Mouse (Mus musculus): ENCODE data around the gene Orc2.
A peak's percentile ranks its signal among the peaks of the same experiment; 100 is the strongest.

The Orc2 gene

GRCm38 (mm10) chr1:58423371-58424248 lies 81.3 kb downstream of the Orc2 start, which contains the start of gene Clk1:
Clk1 (minus strand) TSS chr1:58424066.
- peak; percentile 95 for DNase-seq (ENCODE audit: low spot score)

GRCm38 (mm10) chr1:58422879-58423278 lies 82.0 kb downstream of the Orc2 start:
- DNase-seq (ENCODE audit: low spot score): no peak

GRCm38 (mm10) chr1:58420961-58421360 lies 83.9 kb downstream of the Orc2 start:
- no peak for DNase-seq (ENCODE audit: low spot score)

GRCm38 (mm10) chr1:58420032-58420431 lies 84.9 kb downstream of the Orc2 start:
- DNase-seq (ENCODE audit: low spot score): no peak

- DNase-seq (ENCODE audit: low spot score): no peak
Observed at GRCm38 (mm10) chr1:58416048-58416447, 88.9 kb downstream of the Orc2 start.

- DNase-seq (ENCODE audit: low spot score): no peak
Observed at GRCm38 (mm10) chr1:58415442-58415841, 89.5 kb downstream of the Orc2 start.

Data from ovary, adult 18-20 months (tissue).